In the genomic region with DNA sequence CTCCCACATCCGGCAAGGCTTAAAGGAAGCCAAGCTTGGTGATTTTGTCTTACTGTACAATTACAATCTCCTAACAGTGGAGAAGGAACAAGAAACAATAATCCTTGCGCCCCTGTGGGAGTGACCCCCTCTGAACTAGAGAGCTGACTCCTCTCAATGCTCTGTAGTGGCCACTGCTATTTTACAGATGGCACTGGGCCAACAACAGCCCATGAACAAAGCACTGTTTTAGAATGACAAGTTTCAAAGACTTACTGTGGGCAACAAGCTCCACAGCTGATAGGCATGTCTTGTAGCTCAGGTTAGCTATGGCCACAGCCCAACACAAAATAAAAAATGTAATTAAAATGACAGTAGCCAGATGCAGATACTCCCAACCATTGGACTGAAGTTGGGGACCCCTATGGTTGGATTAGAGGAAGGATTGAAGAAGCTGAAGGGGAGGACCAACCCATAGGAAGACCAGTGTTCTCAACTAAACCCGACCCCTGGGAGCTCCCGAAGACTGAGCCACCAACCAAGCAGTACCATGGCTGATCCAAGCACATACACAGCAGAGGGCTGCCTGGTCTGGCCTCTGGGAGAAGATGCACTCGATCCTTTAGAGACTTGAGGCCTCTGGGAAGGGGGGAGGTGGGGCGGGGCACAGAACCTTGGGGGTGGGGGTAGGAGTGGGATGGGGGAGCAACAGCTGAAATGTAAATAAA, we compare ENCODE assay signal across 19 mouse cellular contexts. TPM values are rescaled to one million over a fixed set of nuclear protein-coding genes. Genes with fewer than 3 reads are reported as not detected.
DNase-seq lines count a peak whose midpoint lies in the region; ATAC-seq and TF ChIP-seq lines count a peak whose summit lies in the region.
"Had no signal": no experiment of that assay in that cellular context is flagged by ENCODE, and none has a peak within 500 bp of the region (broad histone marks: within the 10 kb centered on the region; RNA-seq: fewer than 3 reads in every experiment).

No protein-coding gene starts in this region.

- TF ChIP-seq CTCF in lung, embryonic 14.5 days (IDR thresholded peaks at IDR 0.05; ENCODE audit: low read depth) = no peak

- H3K9ac ChIP-seq in embryonic facial prominence, embryonic 13.5 days = no peak overlapping the region
- H3K9ac ChIP-seq in hindbrain, embryonic 13.5 days = no peak overlapping the region
- no peak overlapping the region for H3K9ac ChIP-seq in lung, embryonic 14.5 days
- no peak overlapping the region for H3K9ac ChIP-seq in forebrain, embryonic 14.5 days (ENCODE audit: low read length)
- H3K9ac ChIP-seq: forebrain, embryonic 13.5 days; heart, embryonic 12.5 days; limb, embryonic 15.5 days; liver, embryonic 14.5 days had no signal

- DNase-seq in embryonic facial prominence, embryonic 10.5 days (ENCODE audit: low spot score) = no peak
- DNase-seq in hindbrain, embryonic 10.5 days (ENCODE audit: low spot score) = no peak
- DNase-seq in lung, embryonic 14.5 days = peak; percentile 36
- no peak for DNase-seq in lung, postnatal 4 days
- DNase-seq in 416B (ENCODE audit: low read depth) = peak; percentile 32
- DNase-seq in forebrain, embryonic 14.5 days (ENCODE audit: low spot score) = no peak
- DNase-seq: adrenal gland, postnatal 14 days; gastrocnemius, adult 2 months; kidney, adult 9 months; left cerebral cortex, postnatal 4 days; lung, postnatal 10 days; thymus, postnatal 14 days had no signal

- H3K36me3 ChIP-seq in embryonic facial prominence, embryonic 13.5 days = peaks cover 78% of the 10 kb centered on the region
- peaks cover 89% of the 10 kb centered on the region for H3K36me3 ChIP-seq in embryonic facial prominence, embryonic 10.5 days (replicated peaks)
- peaks cover 61% of the 10 kb centered on the region for H3K36me3 ChIP-seq in hindbrain, embryonic 13.5 days
- peaks cover 91% of the 10 kb centered on the region for H3K36me3 ChIP-seq in hindbrain, embryonic 10.5 days
- peaks cover 80% of the 10 kb centered on the region for H3K36me3 ChIP-seq in lung, embryonic 14.5 days (ENCODE audit: insufficient read depth)
- H3K36me3 ChIP-seq in forebrain, embryonic 14.5 days (ENCODE audit: control insufficient read depth, insufficient read depth, low read length) = peaks cover 65% of the 10 kb centered on the region

- no peaks in the 10 kb centered on the region for H3K4me1 ChIP-seq in embryonic facial prominence, embryonic 13.5 days
- no peaks in the 10 kb centered on the region for H3K4me1 ChIP-seq in embryonic facial prominence, embryonic 10.5 days
- H3K4me1 ChIP-seq in hindbrain, embryonic 13.5 days (replicated peaks) = no peaks in the 10 kb centered on the region
- H3K4me1 ChIP-seq in hindbrain, embryonic 10.5 days (replicated peaks) = no peaks in the 10 kb centered on the region
- H3K4me1 ChIP-seq in lung, embryonic 14.5 days (ENCODE audit: insufficient read depth) = no peaks in the 10 kb centered on the region; the same call in 1 of the 2 replicates
- H3K4me1 ChIP-seq in forebrain, embryonic 14.5 days (ENCODE audit: control insufficient read depth, insufficient read depth, low read length) = no peaks in the 10 kb centered on the region
- H3K4me1 ChIP-seq: forebrain, embryonic 13.5 days; limb, embryonic 15.5 days had no signal

- no peak overlapping the region for H3K27ac ChIP-seq in embryonic facial prominence, embryonic 13.5 days
- H3K27ac ChIP-seq in embryonic facial prominence, embryonic 10.5 days (replicated peaks) = no peak overlapping the region
- H3K27ac ChIP-seq in hindbrain, embryonic 13.5 days = no peak overlapping the region
- no peak overlapping the region for H3K27ac ChIP-seq in hindbrain, embryonic 10.5 days
- no peak overlapping the region for H3K27ac ChIP-seq in lung, embryonic 14.5 days (ENCODE audit: low read depth)
- no peak overlapping the region for H3K27ac ChIP-seq in forebrain, embryonic 14.5 days (ENCODE audit: low read depth, low read length)
- H3K27ac ChIP-seq: forebrain, embryonic 13.5 days; gastrocnemius, adult 2 months; limb, embryonic 15.5 days; liver, embryonic 14.5 days had no signal

- H3K9me3 ChIP-seq in embryonic facial prominence, embryonic 13.5 days = no peaks in the 10 kb centered on the region
- H3K9me3 ChIP-seq in embryonic facial prominence, embryonic 10.5 days = no peaks in the 10 kb centered on the region
- no peaks in the 10 kb centered on the region for H3K9me3 ChIP-seq in hindbrain, embryonic 13.5 days
- H3K9me3 ChIP-seq in hindbrain, embryonic 10.5 days = no peaks in the 10 kb centered on the region
- no peaks in the 10 kb centered on the region for H3K9me3 ChIP-seq in lung, embryonic 14.5 days (ENCODE audit: low read depth, low read length)
- no peaks in the 10 kb centered on the region for H3K9me3 ChIP-seq in forebrain, embryonic 14.5 days (replicated peaks; ENCODE audit: control insufficient read depth, low read length)
- H3K9me3 ChIP-seq: forebrain, embryonic 13.5 days; heart, embryonic 12.5 days; limb, embryonic 15.5 days had no signal

- WGBS in embryonic facial prominence, embryonic 13.5 days = 91% methylated on average over 6 of the region's 6 CpGs
- 91% methylated on average over 6 of the region's 6 CpGs for WGBS in embryonic facial prominence, embryonic 10.5 days
- WGBS in hindbrain, embryonic 13.5 days = 89% methylated on average over 6 of the region's 6 CpGs
- 90% methylated on average over 6 of the region's 6 CpGs for WGBS in hindbrain, embryonic 10.5 days
- 88% methylated on average over 6 of the region's 6 CpGs for WGBS in lung, embryonic 14.5 days
- 92% methylated on average over 6 of the region's 6 CpGs for WGBS in forebrain, embryonic 14.5 days

- H3K4me2 ChIP-seq in embryonic facial prominence, embryonic 13.5 days = no peak overlapping the region
- no peak overlapping the region for H3K4me2 ChIP-seq in hindbrain, embryonic 13.5 days
- no peak overlapping the region for H3K4me2 ChIP-seq in lung, embryonic 14.5 days
- H3K4me2 ChIP-seq in forebrain, embryonic 14.5 days (ENCODE audit: low read length) = no peak overlapping the region
- H3K4me2 ChIP-seq: forebrain, embryonic 13.5 days; heart, embryonic 12.5 days; limb, embryonic 15.5 days had no signal

- H3K4me3 ChIP-seq in embryonic facial prominence, embryonic 13.5 days = no peak overlapping the region
- H3K4me3 ChIP-seq in embryonic facial prominence, embryonic 10.5 days = no peak overlapping the region
- H3K4me3 ChIP-seq in hindbrain, embryonic 13.5 days = no peak overlapping the region
- H3K4me3 ChIP-seq in hindbrain, embryonic 10.5 days = no peak overlapping the region
- no peak overlapping the region for H3K4me3 ChIP-seq in lung, embryonic 14.5 days (ENCODE audit: low read depth, low read length)
- H3K4me3 ChIP-seq in forebrain, embryonic 14.5 days (ENCODE audit: low read depth, low read length) = no peak overlapping the region
- H3K4me3 ChIP-seq: forebrain, embryonic 13.5 days; gastrocnemius, adult 2 months; heart, embryonic 12.5 days; limb, embryonic 15.5 days had no signal

- no peaks in the 10 kb centered on the region for H3K27me3 ChIP-seq in embryonic facial prominence, embryonic 13.5 days
- H3K27me3 ChIP-seq in embryonic facial prominence, embryonic 10.5 days (replicated peaks; ENCODE audit: low read depth, poor library complexity, severe bottlenecking) = no peaks in the 10 kb centered on the region
- no peaks in the 10 kb centered on the region for H3K27me3 ChIP-seq in hindbrain, embryonic 13.5 days
- no peaks in the 10 kb centered on the region for H3K27me3 ChIP-seq in hindbrain, embryonic 10.5 days (ENCODE audit: insufficient read depth, poor library complexity, severe bottlenecking)
- no peaks in the 10 kb centered on the region for H3K27me3 ChIP-seq in lung, embryonic 14.5 days (ENCODE audit: insufficient read depth, low read length)
- no peaks in the 10 kb centered on the region for H3K27me3 ChIP-seq in forebrain, embryonic 14.5 days (replicated peaks; ENCODE audit: control insufficient read depth, insufficient read depth, low read length)
- H3K27me3 ChIP-seq: forebrain, embryonic 13.5 days; heart, embryonic 12.5 days; limb, embryonic 15.5 days had no signal

- 0 out of 2 replicates have a peak, but pooled peaks have one; percentile 43 for ATAC-seq in embryonic facial prominence, embryonic 13.5 days (ENCODE audit: insufficient number of reproducible peaks, insufficient read depth, low FRiP score, low TSS enrichment, low read depth)
- peak; percentile 36; the same call in 1 of the 2 replicates for ATAC-seq in hindbrain, embryonic 13.5 days (ENCODE audit: low FRiP score)
- ATAC-seq in lung, embryonic 14.5 days (ENCODE audit: insufficient read depth) = peak; percentile 47; the same call in 1 of the 2 replicates
- no peak for ATAC-seq in forebrain, embryonic 14.5 days
- ATAC-seq: forebrain, embryonic 13.5 days; inflammation-experienced regulatory T-cells, adult 6 months had no signal

RNA-seq across cellular contexts. Expression of gene Cnot11, which starts 11.5 kb away (rescaled TPM):
- 21.6 and 21.9 TPM in 2 replicates for polyA plus RNA-seq in embryonic facial prominence, embryonic 13.5 days (2015; fragmentation: Nextera tagmentation; extraction: Ambion mirVana)
- polyA plus RNA-seq in embryonic facial prominence, embryonic 10.5 days (2016; fragmentation: Nextera tagmentation; extraction: Ambion mirVana) = 23.2 and 25.3 TPM in 2 replicates
- 13.8 and 15.7 TPM in 2 replicates for polyA plus RNA-seq in hindbrain, embryonic 13.5 days (2015; fragmentation: Nextera tagmentation; extraction: Ambion mirVana)
- 26.2 and 26.9 TPM in 2 replicates for polyA plus RNA-seq in hindbrain, embryonic 10.5 days (2016; fragmentation: Nextera tagmentation; extraction: Ambion mirVana)
- polyA plus RNA-seq in lung, embryonic 14.5 days (2014; fragmentation: Nextera tagmentation; extraction: Ambion mirVana) = 26.8 and 29.0 TPM in 2 replicates
- 19.7 and 19.8 TPM in 2 replicates for polyA plus RNA-seq in forebrain, embryonic 14.5 days (2014; fragmentation: Nextera tagmentation; extraction: Ambion mirVana)

RNA-seq across cellular contexts. Expression of gene Rnf149, which starts 30.9 kb away (rescaled TPM):
- 31.6 and 32.0 TPM in 2 replicates for polyA plus RNA-seq in embryonic facial prominence, embryonic 13.5 days (2015; fragmentation: Nextera tagmentation; extraction: Ambion mirVana)
- 23.1 and 23.4 TPM in 2 replicates for polyA plus RNA-seq in embryonic facial prominence, embryonic 10.5 days (2016; fragmentation: Nextera tagmentation; extraction: Ambion mirVana)
- 27.7 and 28.5 TPM in 2 replicates for polyA plus RNA-seq in hindbrain, embryonic 13.5 days (2015; fragmentation: Nextera tagmentation; extraction: Ambion mirVana)
- polyA plus RNA-seq in hindbrain, embryonic 10.5 days (2016; fragmentation: Nextera tagmentation; extraction: Ambion mirVana) = 21.0 and 27.0 TPM in 2 replicates
- 32.8 and 33.3 TPM in 2 replicates for polyA plus RNA-seq in lung, embryonic 14.5 days (2014; fragmentation: Nextera tagmentation; extraction: Ambion mirVana)
- 12.2 and 16.7 TPM in 2 replicates for polyA plus RNA-seq in forebrain, embryonic 14.5 days (2014; fragmentation: Nextera tagmentation; extraction: Ambion mirVana)

Comparison
In these comparisons a context has a peak if more than half of its experiments do, and no peak if none do; other contexts are left out.
1. DNase-seq: peak in lung, embryonic 14.5 days (single experiment) and 416B (single experiment); none in embryonic facial prominence, embryonic 10.5 days (single experiment), hindbrain, embryonic 10.5 days (single experiment), lung, postnatal 4 days (0 of 2) and forebrain, embryonic 14.5 days (single experiment).